ENCODE assay signal across 13 mouse cellular contexts in genomic region chr12:113028067-113028466, GRCm38 (mm10). TPM values are rescaled to one million over a fixed set of nuclear protein-coding genes. Genes with fewer than 3 reads are reported as not detected.
DNase-seq lines count a peak whose midpoint lies in the region; ATAC-seq and TF ChIP-seq lines count a peak whose summit lies in the region.
"Had no signal": no experiment of that assay in that cellular context is flagged by ENCODE, and none has a peak within 500 bp of the region (broad histone marks: within the 10 kb centered on the region; RNA-seq: fewer than 3 reads in every experiment).

No protein-coding gene starts in this region.

- WGBS in midbrain, embryonic 10.5 days: 61% methylated on average over 5 of the region's 5 CpGs
- 43% methylated on average over 5 of the region's 5 CpGs for WGBS in midbrain, embryonic 15.5 days
- WGBS in stomach, postnatal 0 days: 67% methylated on average over 5 of the region's 5 CpGs
- WGBS in liver, embryonic 11.5 days: 82% methylated on average over 5 of the region's 5 CpGs

- ATAC-seq in midbrain, embryonic 15.5 days (replicated peaks): no peak
- ATAC-seq in stomach, postnatal 0 days (ENCODE audit: low FRiP score, low TSS enrichment): peak; percentile 36; the same call in 1 of the 2 replicates
- no peak for ATAC-seq in liver, embryonic 11.5 days (replicated peaks; ENCODE audit: low FRiP score)
- ATAC-seq: intestine, embryonic 15.5 days had no signal

- H3K4me3 ChIP-seq in midbrain, embryonic 10.5 days: no peak overlapping the region
- H3K4me3 ChIP-seq in midbrain, embryonic 15.5 days: no peak overlapping the region
- no peak overlapping the region for H3K4me3 ChIP-seq in stomach, postnatal 0 days (ENCODE audit: low read depth, low read length)
- no peak overlapping the region for H3K4me3 ChIP-seq in liver, embryonic 11.5 days (ENCODE audit: low read depth, low read length)
- H3K4me3 ChIP-seq: intestine, embryonic 15.5 days had no signal

- TF ChIP-seq CTCF in stomach, postnatal 0 days (IDR thresholded peaks at IDR 0.05; ENCODE audit: low read depth): no peak

- no peak overlapping the region for H3K9ac ChIP-seq in midbrain, embryonic 15.5 days
- no peak overlapping the region for H3K9ac ChIP-seq in stomach, postnatal 0 days (ENCODE audit: low read length)
- no peak overlapping the region for H3K9ac ChIP-seq in liver, embryonic 11.5 days (ENCODE audit: low read depth, low read length)
- H3K9ac ChIP-seq: intestine, embryonic 15.5 days had no signal

- no peak for TF ChIP-seq EP300 in stomach, postnatal 0 days (optimal IDR thresholded peaks at IDR 0.05)

- DNase-seq in gastrocnemius, postnatal 14 days: peak; percentile 48
- no peak for DNase-seq in gastrocnemius, adult 18-20 months (ENCODE audit: low spot score)
- DNase-seq in midbrain, embryonic 10.5 days (ENCODE audit: low spot score): peak; percentile 30
- peak; percentile 38 for DNase-seq in mesoderm, embryonic 11.5 days (ENCODE audit: low read depth, low spot score)
- DNase-seq in stomach, postnatal 0 days (ENCODE audit: low spot score): no peak
- DNase-seq in liver, embryonic 11.5 days (ENCODE audit: low spot score): no peak
- no peak for DNase-seq in urinary bladder, adult 2 months (ENCODE audit: low spot score)
- DNase-seq: gastrocnemius, postnatal 10 days; layer of hippocampus, postnatal 36 days; lung, adult 2 months had no signal

- H3K9me3 ChIP-seq in midbrain, embryonic 10.5 days (replicated peaks): 0 out of 2 replicates have a peak, but pooled peaks cover 3% of the 10 kb centered on the region
- H3K9me3 ChIP-seq in midbrain, embryonic 15.5 days: no peaks in the 10 kb centered on the region
- no peaks in the 10 kb centered on the region for H3K9me3 ChIP-seq in stomach, postnatal 0 days (ENCODE audit: control insufficient read depth, low read length)
- no peaks in the 10 kb centered on the region for H3K9me3 ChIP-seq in liver, embryonic 11.5 days (ENCODE audit: control insufficient read depth, low read length)
- H3K9me3 ChIP-seq: intestine, embryonic 15.5 days had no signal

- H3K4me1 ChIP-seq in midbrain, embryonic 10.5 days: peaks cover 44% of the 10 kb centered on the region
- H3K4me1 ChIP-seq in midbrain, embryonic 15.5 days: peaks cover 27% of the 10 kb centered on the region
- no peaks in the 10 kb centered on the region for H3K4me1 ChIP-seq in stomach, postnatal 0 days (replicated peaks; ENCODE audit: control insufficient read depth, insufficient read depth)
- peaks cover 29% of the 10 kb centered on the region for H3K4me1 ChIP-seq in liver, embryonic 11.5 days (replicated peaks; ENCODE audit: control insufficient read depth, insufficient read depth, low read length)

- intact Hi-C loops in gastrocnemius, postnatal 14 days (cut with DNase I; ENCODE audit: low total_unique reads): no loop called here

- H3K27me3 ChIP-seq in midbrain, embryonic 10.5 days (ENCODE audit: low read depth, poor library complexity, severe bottlenecking): no peaks in the 10 kb centered on the region
- H3K27me3 ChIP-seq in midbrain, embryonic 15.5 days (replicated peaks): no peaks in the 10 kb centered on the region
- no peaks in the 10 kb centered on the region for H3K27me3 ChIP-seq in stomach, postnatal 0 days (ENCODE audit: control insufficient read depth, insufficient read depth, low read length)
- no peaks in the 10 kb centered on the region for H3K27me3 ChIP-seq in liver, embryonic 11.5 days (replicated peaks; ENCODE audit: control insufficient read depth, insufficient read depth, low read length)
- H3K27me3 ChIP-seq: intestine, embryonic 15.5 days had no signal

- peaks cover 49% of the 10 kb centered on the region for H3K36me3 ChIP-seq in midbrain, embryonic 10.5 days
- no peaks in the 10 kb centered on the region for H3K36me3 ChIP-seq in midbrain, embryonic 15.5 days (replicated peaks)
- H3K36me3 ChIP-seq in stomach, postnatal 0 days (ENCODE audit: control insufficient read depth, insufficient read depth, low read length): no peaks in the 10 kb centered on the region; the same call in 1 of the 2 replicates
- 0 out of 2 replicates have a peak, but pooled peaks cover 4% of the 10 kb centered on the region for H3K36me3 ChIP-seq in liver, embryonic 11.5 days (ENCODE audit: control insufficient read depth, insufficient read depth, low read length)
- H3K36me3 ChIP-seq: intestine, embryonic 15.5 days had no signal

- H3K4me2 ChIP-seq in midbrain, embryonic 15.5 days: no peak overlapping the region
- no peak overlapping the region for H3K4me2 ChIP-seq in stomach, postnatal 0 days (replicated peaks; ENCODE audit: low read depth)
- H3K4me2 ChIP-seq in liver, embryonic 11.5 days: no peak overlapping the region
- H3K4me2 ChIP-seq: intestine, embryonic 15.5 days had no signal

- H3K27ac ChIP-seq in midbrain, embryonic 10.5 days (replicated peaks): peak overlapping the region; percentile 69
- no peak overlapping the region for H3K27ac ChIP-seq in midbrain, embryonic 15.5 days
- H3K27ac ChIP-seq in stomach, postnatal 0 days (replicated peaks): no peak overlapping the region; the same call in 1 of the 2 replicates
- H3K27ac ChIP-seq in liver, embryonic 11.5 days (ENCODE audit: low read depth, low read length): no peak overlapping the region
- H3K27ac ChIP-seq: intestine, embryonic 15.5 days had no signal

RNA-seq across cellular contexts. Expression of gene Pacs2, which starts 13.8 kb away (rescaled TPM):
- total RNA-seq in gastrocnemius, postnatal 14 days (2021): 10 to 100 TPM; 31.9 to 41.4 TPM
- total RNA-seq in gastrocnemius, adult 18-20 months (2021): 10 to 100 TPM; 33.7 to 35.0 TPM
- 17.7 and 22.0 TPM in 2 replicates for polyA plus RNA-seq in midbrain, embryonic 10.5 days (2016; fragmentation: Nextera tagmentation; extraction: Ambion mirVana)
- 34.6 and 35.1 TPM in 2 replicates for polyA plus RNA-seq in midbrain, embryonic 15.5 days (2015; fragmentation: Nextera tagmentation; extraction: Ambion mirVana)
- polyA plus RNA-seq in stomach, postnatal 0 days (2015; fragmentation: Nextera tagmentation; extraction: Ambion mirVana): 4.1 and 5.1 TPM in 2 replicates
- polyA plus RNA-seq in liver, embryonic 11.5 days (2014; fragmentation: Nextera tagmentation; extraction: Ambion mirVana): 11.0 and 11.9 TPM in 2 replicates
- 38.9 and 40.9 TPM in 2 replicates for polyA plus RNA-seq in urinary bladder, adult 2 months (2012; rRNA removed)

RNA-seq across cellular contexts. Expression of gene Brf1, which starts 27.6 kb away (rescaled TPM):
- total RNA-seq in gastrocnemius, postnatal 14 days (2021): 10 to 100 TPM; 21.4 to 22.7 TPM
- 10 to 100 TPM; 17.8 to 18.5 TPM for total RNA-seq in gastrocnemius, adult 18-20 months (2021)
- 51.6 and 58.2 TPM in 2 replicates for polyA plus RNA-seq in midbrain, embryonic 10.5 days (2016; fragmentation: Nextera tagmentation; extraction: Ambion mirVana)
- polyA plus RNA-seq in midbrain, embryonic 15.5 days (2015; fragmentation: Nextera tagmentation; extraction: Ambion mirVana): 56.0 and 58.5 TPM in 2 replicates
- 22.3 and 27.6 TPM in 2 replicates for polyA plus RNA-seq in stomach, postnatal 0 days (2015; fragmentation: Nextera tagmentation; extraction: Ambion mirVana)
- polyA plus RNA-seq in liver, embryonic 11.5 days (2014; fragmentation: Nextera tagmentation; extraction: Ambion mirVana): 51.8 and 52.9 TPM in 2 replicates
- polyA plus RNA-seq in urinary bladder, adult 2 months (2012; rRNA removed): 69.1 and 82.7 TPM in 2 replicates

RNA-seq across cellular contexts. Expression of gene Tex22, which starts 46.2 kb away (rescaled TPM):
- under 1 TPM in 1 of 2 experiments, not detected in 1; 0.27 TPM for total RNA-seq in gastrocnemius, postnatal 14 days (2021)
- under 1 TPM in 1 of 2 experiments, not detected in 1; 0.27 TPM for total RNA-seq in gastrocnemius, adult 18-20 months (2021)
- not detected in 2 replicates for polyA plus RNA-seq in midbrain, embryonic 10.5 days (2016; fragmentation: Nextera tagmentation; extraction: Ambion mirVana)
- 0.40 TPM in 1 of 2 replicates, not detected in the other for polyA plus RNA-seq in midbrain, embryonic 15.5 days (2015; fragmentation: Nextera tagmentation; extraction: Ambion mirVana)
- not detected in 2 replicates for polyA plus RNA-seq in stomach, postnatal 0 days (2015; fragmentation: Nextera tagmentation; extraction: Ambion mirVana)
- not detected in 2 replicates for polyA plus RNA-seq in liver, embryonic 11.5 days (2014; fragmentation: Nextera tagmentation; extraction: Ambion mirVana)
- not detected in 2 replicates for polyA plus RNA-seq in urinary bladder, adult 2 months (2012; rRNA removed)
- total RNA-seq: common myeloid progenitor, adult 5-6 weeks had no signal
- polyA plus RNA-seq: intestine, embryonic 15.5 days had no signal

RNA-seq across cellular contexts. Expression of gene Btbd6, which starts 51.8 kb away (rescaled TPM):
- total RNA-seq in gastrocnemius, postnatal 14 days (2021): 10 to 100 TPM in 1 of 2 experiments, 1 to 10 TPM in 1; 7.3 to 10.2 TPM
- 10 to 100 TPM; 19.6 to 20.4 TPM for total RNA-seq in gastrocnemius, adult 18-20 months (2021)
- 20.5 and 22.7 TPM in 2 replicates for polyA plus RNA-seq in midbrain, embryonic 10.5 days (2016; fragmentation: Nextera tagmentation; extraction: Ambion mirVana)
- polyA plus RNA-seq in midbrain, embryonic 15.5 days (2015; fragmentation: Nextera tagmentation; extraction: Ambion mirVana): 57.4 and 60.2 TPM in 2 replicates
- polyA plus RNA-seq in stomach, postnatal 0 days (2015; fragmentation: Nextera tagmentation; extraction: Ambion mirVana): 17.1 and 19.7 TPM in 2 replicates
- 12.3 and 12.4 TPM in 2 replicates for polyA plus RNA-seq in liver, embryonic 11.5 days (2014; fragmentation: Nextera tagmentation; extraction: Ambion mirVana)
- 23.9 and 26.8 TPM in 2 replicates for polyA plus RNA-seq in urinary bladder, adult 2 months (2012; rRNA removed)

Comparison
In these comparisons a context has a peak if more than half of its experiments do, and no peak if none do; other contexts are left out.
1. DNase-seq: peak in gastrocnemius, postnatal 14 days (single experiment), midbrain, embryonic 10.5 days (single experiment) and mesoderm, embryonic 11.5 days (single experiment); none in gastrocnemius, adult 18-20 months (single experiment), stomach, postnatal 0 days (single experiment), liver, embryonic 11.5 days (single experiment) and urinary bladder, adult 2 months (single experiment).